Mouse (Mus musculus): ENCODE data around the gene Wdtc1. TPM values are rescaled to one million over a fixed set of nuclear protein-coding genes. Genes with fewer than 3 reads are reported as not detected.

Wdtc1 gene
- total and polyA plus RNA-seq, 3 experiments: 13.2 to 35.3 TPM; not detected in 1

- no peak overlapping the region for H3K27ac ChIP-seq (ENCODE audit: control insufficient read depth, low read depth, low read length)
- no peaks in the 10 kb centered on the region for H3K9me3 ChIP-seq (replicated peaks; ENCODE audit: insufficient read depth, low read length)
- H3K4me1 ChIP-seq (ENCODE audit: control insufficient read depth in 1 of 2, insufficient read depth in 2 of 2, low read length in 2 of 2): peaks cover 22 to 24% of the 10 kb centered on the region in 2 experiments
- H3K79me2 ChIP-seq (ENCODE audit: control insufficient read depth, insufficient read depth, low read length, poor library complexity): peaks cover 10% of the 10 kb centered on the region; the same call in 1 of the 2 replicates
- no peak for DNase-seq (ENCODE audit: low read depth, low spot score)
- no peak overlapping the region for H3K4me3 ChIP-seq (ENCODE audit: control insufficient read depth in 1 of 2, insufficient read depth in 1 of 2, low read depth in 2 of 2, low read length in 2 of 2)
- H3K27me3 ChIP-seq (ENCODE audit: control insufficient read depth in 1 of 2, insufficient read depth in 2 of 2, low read length in 2 of 2): no peaks in the 10 kb centered on the region
- H3K9ac ChIP-seq (ENCODE audit: control insufficient read depth, low read depth, low read length, poor library complexity, severe bottlenecking): no peak overlapping the region
- no peak for TF ChIP-seq MAZ (IDR thresholded peaks at IDR 0.05; ENCODE audit: low read depth, low read length)
- TF ChIP-seq HCFC1 (IDR thresholded peaks at IDR 0.05; ENCODE audit: low read depth, low read length): no peak
- no peak for TF ChIP-seq ZMIZ1 (IDR thresholded peaks at IDR 0.05; ENCODE audit: low read depth, low read length)
- TF ChIP-seq JUND (IDR thresholded peaks at IDR 0.05; ENCODE audit: low read depth, low read length): no peak
- no peak for TF ChIP-seq NRF1 (IDR thresholded peaks at IDR 0.05; ENCODE audit: insufficient read depth, low read depth, low read length, poor library complexity, severe bottlenecking)
- no peak for TF ChIP-seq EP300 (IDR thresholded peaks at IDR 0.05; ENCODE audit: low read depth in 1 of 2, low read length in 2 of 2)
- TF ChIP-seq NELFE (IDR thresholded peaks at IDR 0.05; ENCODE audit: low read depth, low read length): no peak
- TF ChIP-seq MYB (IDR thresholded peaks at IDR 0.05; ENCODE audit: low read depth, low read length): no peak
- no peak for TF ChIP-seq GATA1 (IDR thresholded peaks at IDR 0.05; ENCODE audit: low read depth, low read length)
- TF ChIP-seq GABPA (IDR thresholded peaks at IDR 0.05; ENCODE audit: low read depth, low read length): no peak
- TF ChIP-seq POLR2AphosphoS2 (IDR thresholded peaks at IDR 0.05; ENCODE audit: low read length): no peak
- TF ChIP-seq ZKSCAN1 (IDR thresholded peaks at IDR 0.05; ENCODE audit: low read depth, low read length): no peak
- TF ChIP-seq CHD1 (IDR thresholded peaks at IDR 0.05; ENCODE audit: low read depth, low read length): no peak
- no peak for TF ChIP-seq RCOR1 (IDR thresholded peaks at IDR 0.05; ENCODE audit: low read depth, low read length)
- TF ChIP-seq SIN3A (IDR thresholded peaks at IDR 0.05; ENCODE audit: low read length): no peak
- TF ChIP-seq MAFK (IDR thresholded peaks at IDR 0.05; ENCODE audit: borderline replicate concordance, low read depth, low read length): no peak
- H3K36me3 ChIP-seq (ENCODE audit: control insufficient read depth in 1 of 2, insufficient read depth in 2 of 2, low read length in 2 of 2): peaks cover 0 to 23% of the 10 kb centered on the region in 2 experiments; a peak in 2 of 4 replicates
Observed at GRCm38 (mm10) chr4:133381141-133381540, 27.9 kb upstream of the Wdtc1 start.

- Histone ChIP-seq H3K27me3 (ENCODE audit: control insufficient read depth in 1 of 2, insufficient read depth in 2 of 2, low read length in 2 of 2) (no peaks in the 10 kb centered on the region), H3K36me3 (ENCODE audit: control insufficient read depth in 1 of 2, insufficient read depth in 2 of 2, low read length in 2 of 2) (peaks cover 0 to 27% of the 10 kb centered on the region in 2 experiments; a peak in 2 of 4 replicates), H3K4me3 (ENCODE audit: control insufficient read depth in 1 of 2, insufficient read depth in 1 of 2, low read depth in 2 of 2, low read length in 2 of 2) (no peak overlapping the region), H3K9ac (ENCODE audit: control insufficient read depth, low read depth, low read length, poor library complexity, severe bottlenecking) (no peak overlapping the region), H3K27ac (ENCODE audit: control insufficient read depth, low read depth, low read length) (no peak overlapping the region), H3K9me3 (replicated peaks; ENCODE audit: insufficient read depth, low read length) (no peaks in the 10 kb centered on the region), H3K79me2 (ENCODE audit: control insufficient read depth, insufficient read depth, low read length, poor library complexity) (peaks cover 10% of the 10 kb centered on the region; the same call in 1 of the 2 replicates), H3K4me1 (ENCODE audit: control insufficient read depth in 1 of 2, insufficient read depth in 2 of 2, low read length in 2 of 2) (peaks cover 26 to 29% of the 10 kb centered on the region in 2 experiments)
- TF ChIP-seq NRF1 (IDR thresholded peaks at IDR 0.05; ENCODE audit: insufficient read depth, low read depth, low read length, poor library complexity, severe bottlenecking) (no peak), ZKSCAN1 (IDR thresholded peaks at IDR 0.05; ENCODE audit: low read depth, low read length) (no peak), GABPA (IDR thresholded peaks at IDR 0.05; ENCODE audit: low read depth, low read length) (no peak), JUND (IDR thresholded peaks at IDR 0.05; ENCODE audit: low read depth, low read length) (no peak), MXI1 (IDR thresholded peaks at IDR 0.05; ENCODE audit: low read depth, low read length) (no peak), NELFE (IDR thresholded peaks at IDR 0.05; ENCODE audit: low read depth, low read length) (no peak), MAX (IDR thresholded peaks at IDR 0.05; ENCODE audit: low read length) (no peak), POLR2AphosphoS5 (IDR thresholded peaks at IDR 0.05; ENCODE audit: borderline replicate concordance, low read depth, low read length) (no peak), UBTF (IDR thresholded peaks at IDR 0.05; ENCODE audit: borderline replicate concordance, insufficient read depth, low read depth, low read length) (no peak), USF2 (IDR thresholded peaks at IDR 0.05; ENCODE audit: borderline replicate concordance in 1 of 2, insufficient read depth in 1 of 2, low read depth in 1 of 2, low read length in 2 of 2) (no peak), SIN3A (IDR thresholded peaks at IDR 0.05; ENCODE audit: low read length) (no peak), MYC (IDR thresholded peaks at IDR 0.05; ENCODE audit: low read depth, low read length) (no peak), CTCF (IDR thresholded peaks at IDR 0.05 in 2 of 3, conservative IDR thresholded peaks at IDR 0.05 in 1 of 3; ENCODE audit: control insufficient read depth in 1 of 3, insufficient read depth in 1 of 3, low read depth in 2 of 3, low read length in 3 of 3, poor library complexity in 1 of 3, severe bottlenecking in 1 of 3) (no peak), POLR2AphosphoS2 (IDR thresholded peaks at IDR 0.05; ENCODE audit: low read length) (no peak)
- DNase-seq (ENCODE audit: low read depth, low spot score): no peak
Observed at GRCm38 (mm10) chr4:133380532-133380931, 27.3 kb upstream of the Wdtc1 start.

Measured in MEL (cell line).